Mouse (Mus musculus): ENCODE results near the gene Tldc1. TPM values are rescaled to one million over a fixed set of nuclear protein-coding genes. Genes with fewer than 3 reads are reported as not detected.
A peak's percentile ranks its signal among the peaks of the same experiment; 100 is the strongest.

Tldc1 gene
- polyA plus RNA-seq, 1 experiment from 2014 or later: 17.8 TPM

GRCm38 (mm10) chr8:119781086-119781840 is 3.0 kb upstream of the Tldc1 start:
- 0 out of 2 replicates have a peak, but pooled peaks have one; percentile 4 for ATAC-seq
- Histone ChIP-seq H3K4me2 (ENCODE audit: low read depth, low read length) (no peak overlapping the region), H3K4me3 (ENCODE audit: low read length) (no peak overlapping the region), H3K36me3 (ENCODE audit: control insufficient read depth, insufficient read depth, low read length) (no peaks in the 10 kb centered on the region), H3K9ac (ENCODE audit: low read depth, low read length) (no peak overlapping the region), H3K4me1 (ENCODE audit: control insufficient read depth, insufficient read depth, low read length) (peaks cover 27% of the 10 kb centered on the region), H3K27ac (ENCODE audit: low read length) (no peak overlapping the region), H3K9me3 (ENCODE audit: control insufficient read depth, low read length) (no peaks in the 10 kb centered on the region), H3K27me3 (replicated peaks; ENCODE audit: control insufficient read depth, insufficient read depth, low read length) (no peaks in the 10 kb centered on the region)
- WGBS: 50% methylated on average over 4 of the region's 4 CpGs

DNA sequence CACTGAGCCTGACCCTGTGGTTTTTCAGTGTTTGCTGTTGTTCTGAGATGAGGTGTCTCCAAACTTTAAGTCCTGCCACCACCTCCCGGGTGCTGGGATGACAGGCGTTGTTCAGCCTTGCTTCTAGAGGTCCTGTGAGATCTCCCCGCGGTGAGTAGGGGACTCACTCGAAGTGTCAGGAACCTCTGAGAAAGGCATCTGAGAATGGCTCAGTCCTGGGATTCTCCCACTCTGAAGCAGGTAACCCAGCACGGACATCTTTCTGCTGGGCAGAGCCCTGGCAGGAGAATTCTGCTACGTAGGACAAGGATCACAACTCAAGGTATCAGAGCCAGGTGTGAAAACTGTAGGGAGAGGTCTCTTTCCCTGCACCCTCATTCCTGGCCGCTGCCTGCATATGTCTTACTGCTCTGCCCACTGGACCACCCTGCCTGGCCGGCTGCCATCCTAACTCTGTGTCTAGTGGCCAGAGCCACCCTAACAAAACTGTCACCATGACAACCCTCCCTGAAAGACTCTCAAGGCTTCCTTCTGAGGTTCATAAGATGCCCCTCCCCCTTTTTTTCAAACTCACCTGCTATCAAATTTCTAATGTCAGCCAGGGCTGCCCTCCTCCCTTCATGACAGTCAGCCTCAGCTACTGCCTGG is 2.3 kb upstream of the Tldc1 start:
- Histone ChIP-seq H3K27me3 (replicated peaks; ENCODE audit: control insufficient read depth, insufficient read depth, low read length) (no peaks in the 10 kb centered on the region), H3K4me3 (ENCODE audit: low read length) (no peak overlapping the region), H3K9me3 (ENCODE audit: control insufficient read depth, low read length) (no peaks in the 10 kb centered on the region), H3K9ac (ENCODE audit: low read depth, low read length) (no peak overlapping the region), H3K27ac (ENCODE audit: low read length) (no peak overlapping the region), H3K4me1 (ENCODE audit: control insufficient read depth, insufficient read depth, low read length) (peaks cover 27% of the 10 kb centered on the region), H3K36me3 (ENCODE audit: control insufficient read depth, insufficient read depth, low read length) (no peaks in the 10 kb centered on the region), H3K4me2 (ENCODE audit: low read depth, low read length) (no peak overlapping the region)
- no peak for ATAC-seq
- WGBS: 76% methylated on average over 9 of the region's 9 CpGs

DNA sequence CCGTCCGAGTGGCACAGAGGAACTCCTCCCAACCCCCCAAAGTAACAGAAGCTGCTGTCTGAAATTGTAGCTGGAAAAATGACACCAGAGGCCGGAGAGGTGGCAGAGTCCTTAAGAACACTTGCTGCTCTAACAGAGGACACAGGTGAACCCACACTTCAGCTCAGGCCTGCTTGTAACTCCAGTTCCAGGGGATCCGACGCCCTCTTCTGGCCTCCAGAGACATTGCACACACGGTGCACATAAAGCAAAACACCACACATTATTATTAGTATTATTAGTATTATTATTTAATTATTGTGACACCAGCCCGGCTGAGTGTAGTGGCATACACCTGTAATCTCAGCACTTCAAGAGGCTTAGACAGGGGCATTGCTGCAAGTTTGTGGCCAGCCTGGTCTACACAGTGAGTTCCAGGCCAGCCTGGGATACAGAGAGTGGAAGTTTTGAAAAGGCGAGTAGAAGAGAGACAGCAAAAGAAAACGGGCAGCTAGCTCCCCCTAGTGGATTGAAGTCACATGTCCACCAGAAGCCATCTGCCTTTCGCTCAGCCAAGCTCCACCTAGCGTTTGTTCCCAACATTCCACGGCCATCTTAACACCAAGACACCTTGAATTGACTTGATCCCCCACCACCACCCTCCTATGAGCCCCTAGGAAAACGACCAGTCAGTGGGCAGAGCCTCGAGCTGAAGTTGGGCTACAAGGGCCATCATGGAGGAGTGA is 959 bp upstream of the Tldc1 start:
- no peaks in the 10 kb centered on the region for H3K27me3 ChIP-seq (replicated peaks; ENCODE audit: control insufficient read depth, insufficient read depth, low read length)
- peaks cover 19% of the 10 kb centered on the region for H3K4me1 ChIP-seq (ENCODE audit: control insufficient read depth, insufficient read depth, low read length)
- no peaks in the 10 kb centered on the region for H3K36me3 ChIP-seq (ENCODE audit: control insufficient read depth, insufficient read depth, low read length)
- no peak overlapping the region for H3K4me3 ChIP-seq (ENCODE audit: low read length)
- 0 out of 2 replicates have a peak overlapping the region, but pooled peaks have one; percentile 49 for H3K4me2 ChIP-seq (ENCODE audit: low read depth, low read length)
- 25% methylated on average over 14 of the region's 14 CpGs for WGBS
- no peaks in the 10 kb centered on the region for H3K9me3 ChIP-seq (ENCODE audit: control insufficient read depth, low read length)
- H3K9ac ChIP-seq (ENCODE audit: low read depth, low read length): no peak overlapping the region
- peak overlapping the region; percentile 72; the same call in 1 of the 2 replicates for H3K27ac ChIP-seq (ENCODE audit: low read length)
- no peak for ATAC-seq

- 14% methylated on average over 7 of the region's 7 CpGs for WGBS
Observed at GRCm38 (mm10) chr8:119777765-119778164, 451 bp downstream of the Tldc1 start.

GRCm38 (mm10) chr8:119776668-119777245 is 1.5 kb downstream of the Tldc1 start:
- H3K27ac ChIP-seq (ENCODE audit: low read length): no peak overlapping the region
- 79% methylated on average over 7 of the region's 7 CpGs for WGBS

More at GRCm38 (mm10) chr8:119777765-119778164, 451 bp downstream of the Tldc1 start:
- no peaks in the 10 kb centered on the region for H3K36me3 ChIP-seq (ENCODE audit: control insufficient read depth, insufficient read depth, low read length)
- H3K9ac ChIP-seq (ENCODE audit: low read depth, low read length): peak overlapping the region; percentile 82
- peaks cover 14% of the 10 kb centered on the region for H3K4me1 ChIP-seq (ENCODE audit: control insufficient read depth, insufficient read depth, low read length)
- peak; percentile 52 for ATAC-seq
- H3K4me2 ChIP-seq (ENCODE audit: low read depth, low read length): peak overlapping the region; percentile 93
- peak overlapping the region; percentile 79 for H3K27ac ChIP-seq (ENCODE audit: low read length)
- H3K4me3 ChIP-seq (ENCODE audit: low read length): peak overlapping the region; percentile 68
- H3K27me3 ChIP-seq (replicated peaks; ENCODE audit: control insufficient read depth, insufficient read depth, low read length): no peaks in the 10 kb centered on the region
- H3K9me3 ChIP-seq (ENCODE audit: control insufficient read depth, low read length): no peaks in the 10 kb centered on the region

GRCm38 (mm10) chr8:119765761-119766444 is 12.3 kb downstream of the Tldc1 start:
- no peaks in the 10 kb centered on the region for H3K9me3 ChIP-seq (ENCODE audit: control insufficient read depth, low read length)
- ATAC-seq: 0 out of 2 replicates have a peak, but pooled peaks have one; percentile 36
- H3K4me2 ChIP-seq (ENCODE audit: low read depth, low read length): no peak overlapping the region
- peaks cover 17% of the 10 kb centered on the region for H3K36me3 ChIP-seq (ENCODE audit: control insufficient read depth, insufficient read depth, low read length)
- H3K27ac ChIP-seq (ENCODE audit: low read length): no peak overlapping the region
- no peaks in the 10 kb centered on the region for H3K27me3 ChIP-seq (replicated peaks; ENCODE audit: control insufficient read depth, insufficient read depth, low read length)
- H3K9ac ChIP-seq (ENCODE audit: low read depth, low read length): no peak overlapping the region
- 72% methylated on average over 22 of the region's 22 CpGs for WGBS
- H3K4me1 ChIP-seq (ENCODE audit: control insufficient read depth, insufficient read depth, low read length): 0 out of 2 replicates have a peak, but pooled peaks cover 3% of the 10 kb centered on the region
- no peak overlapping the region for H3K4me3 ChIP-seq (ENCODE audit: low read length)

More at GRCm38 (mm10) chr8:119776668-119777245, 1.5 kb downstream of the Tldc1 start:
- no peak for ATAC-seq
- H3K9me3 ChIP-seq (ENCODE audit: control insufficient read depth, low read length): no peaks in the 10 kb centered on the region
- H3K27me3 ChIP-seq (replicated peaks; ENCODE audit: control insufficient read depth, insufficient read depth, low read length): no peaks in the 10 kb centered on the region
- H3K36me3 ChIP-seq (ENCODE audit: control insufficient read depth, insufficient read depth, low read length): no peaks in the 10 kb centered on the region
- no peak overlapping the region for H3K4me3 ChIP-seq (ENCODE audit: low read length)
- peak overlapping the region; percentile 82; the same call in 1 of the 2 replicates for H3K9ac ChIP-seq (ENCODE audit: low read depth, low read length)
- H3K4me2 ChIP-seq (ENCODE audit: low read depth, low read length): peak overlapping the region; percentile 93; the same call in 1 of the 2 replicates
- H3K4me1 ChIP-seq (ENCODE audit: control insufficient read depth, insufficient read depth, low read length): peaks cover 14% of the 10 kb centered on the region

GRCm38 (mm10) chr8:119765311-119765710 is 12.9 kb downstream of the Tldc1 start:
- no peaks in the 10 kb centered on the region for H3K9me3 ChIP-seq (ENCODE audit: control insufficient read depth, low read length)
- H3K36me3 ChIP-seq (ENCODE audit: control insufficient read depth, insufficient read depth, low read length): peaks cover 16% of the 10 kb centered on the region
- no peak overlapping the region for H3K4me2 ChIP-seq (ENCODE audit: low read depth, low read length)
- H3K4me3 ChIP-seq (ENCODE audit: low read length): no peak overlapping the region
- H3K27ac ChIP-seq (ENCODE audit: low read length): no peak overlapping the region
- 87% methylated on average over 10 of the region's 10 CpGs for WGBS
- no peak overlapping the region for H3K9ac ChIP-seq (ENCODE audit: low read depth, low read length)
- 0 out of 2 replicates have a peak, but pooled peaks cover 3% of the 10 kb centered on the region for H3K4me1 ChIP-seq (ENCODE audit: control insufficient read depth, insufficient read depth, low read length)
- no peaks in the 10 kb centered on the region for H3K27me3 ChIP-seq (replicated peaks; ENCODE audit: control insufficient read depth, insufficient read depth, low read length)
- ATAC-seq: no peak

GRCm38 (mm10) chr8:119762226-119763220 is 15.7 kb downstream of the Tldc1 start:
- Histone ChIP-seq H3K36me3 (ENCODE audit: control insufficient read depth, insufficient read depth, low read length) (peaks cover 14% of the 10 kb centered on the region; the same call in 1 of the 2 replicates), H3K9ac (ENCODE audit: low read depth, low read length) (no peak overlapping the region), H3K27ac (ENCODE audit: low read length) (no peak overlapping the region), H3K9me3 (ENCODE audit: control insufficient read depth, low read length) (no peaks in the 10 kb centered on the region), H3K4me3 (ENCODE audit: low read length) (no peak overlapping the region), H3K4me2 (ENCODE audit: low read depth, low read length) (no peak overlapping the region), H3K4me1 (ENCODE audit: control insufficient read depth, insufficient read depth, low read length) (0 out of 2 replicates have a peak, but pooled peaks cover 3% of the 10 kb centered on the region), H3K27me3 (replicated peaks; ENCODE audit: control insufficient read depth, insufficient read depth, low read length) (no peaks in the 10 kb centered on the region)
- WGBS: 84% methylated on average over 21 of the region's 21 CpGs
- no peak for ATAC-seq
